Mouse (Mus musculus) liver, adult (tissue): ENCODE measurements around the gene Pigk.

ENCODE experiments used
- GATA4 ChIP-seq: IDR thresholded peaks from 2 replicates; pipeline ENCODE4 v1.6.1; 2014; ENCODE audit warnings: mild to moderate bottlenecking, low read length; ENCODE audit not compliant: insufficient replicate concordance

Gene Pigk

DNA sequence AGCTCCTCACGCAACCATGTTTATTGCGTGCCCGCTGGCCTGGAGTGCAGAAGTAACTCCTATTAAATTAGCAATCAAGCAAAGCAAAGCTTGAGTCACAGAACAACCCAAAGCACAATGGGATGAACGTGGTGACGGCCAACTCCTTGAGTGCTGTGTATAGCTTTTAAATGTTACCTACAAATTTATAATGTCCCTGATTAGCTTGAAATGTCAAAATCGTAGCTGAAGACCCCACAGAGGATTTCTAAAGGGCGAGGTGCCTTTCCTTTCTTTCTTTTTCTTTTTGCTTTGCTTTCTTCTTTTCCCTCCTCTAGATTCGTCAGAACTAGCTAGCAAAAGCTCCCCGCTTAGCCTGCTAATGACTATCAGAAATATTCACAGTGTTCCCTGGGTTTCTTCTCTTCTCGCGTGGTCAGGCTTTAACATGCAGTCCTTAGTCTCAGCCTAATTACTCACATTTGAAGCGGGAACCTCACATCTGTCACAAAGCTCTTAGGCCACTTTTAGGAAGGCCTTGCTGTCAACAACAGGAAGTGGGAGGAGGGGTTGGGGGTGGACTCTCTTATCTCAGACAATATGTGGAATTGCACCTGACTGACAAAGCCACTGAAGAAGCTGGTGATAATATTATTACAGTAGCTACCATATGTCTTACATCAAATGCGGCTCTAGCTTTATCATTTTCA lies 214.5 kb downstream of the Pigk start:
- no peak for TF ChIP-seq GATA4

DNA sequence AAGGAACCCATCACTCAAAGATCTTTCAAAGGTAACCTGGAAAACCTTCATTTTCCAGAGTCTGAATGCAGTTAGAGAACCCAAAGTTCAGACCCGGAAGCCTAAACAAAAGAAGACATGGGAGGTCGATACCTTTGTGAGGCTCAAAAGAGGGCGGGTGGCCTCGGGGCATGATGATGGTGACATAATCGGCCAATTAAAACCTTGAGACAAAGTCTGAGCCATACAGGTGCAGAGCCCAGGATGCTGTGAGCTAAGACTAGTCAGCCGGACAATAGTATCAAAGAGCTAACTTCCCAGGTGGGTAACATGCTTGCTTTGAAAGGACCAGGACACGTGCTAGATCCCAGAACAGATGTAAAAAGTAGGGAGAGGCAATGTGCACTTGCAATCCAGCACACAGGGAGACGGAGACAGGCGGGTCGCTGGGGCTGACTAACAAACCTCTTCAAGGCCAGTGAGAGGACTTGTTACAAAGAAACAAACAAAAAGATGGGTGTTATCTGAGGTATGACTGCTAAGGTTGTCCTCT lies 215.4 kb downstream of the Pigk start:
- TF ChIP-seq GATA4 = no peak

DNA sequence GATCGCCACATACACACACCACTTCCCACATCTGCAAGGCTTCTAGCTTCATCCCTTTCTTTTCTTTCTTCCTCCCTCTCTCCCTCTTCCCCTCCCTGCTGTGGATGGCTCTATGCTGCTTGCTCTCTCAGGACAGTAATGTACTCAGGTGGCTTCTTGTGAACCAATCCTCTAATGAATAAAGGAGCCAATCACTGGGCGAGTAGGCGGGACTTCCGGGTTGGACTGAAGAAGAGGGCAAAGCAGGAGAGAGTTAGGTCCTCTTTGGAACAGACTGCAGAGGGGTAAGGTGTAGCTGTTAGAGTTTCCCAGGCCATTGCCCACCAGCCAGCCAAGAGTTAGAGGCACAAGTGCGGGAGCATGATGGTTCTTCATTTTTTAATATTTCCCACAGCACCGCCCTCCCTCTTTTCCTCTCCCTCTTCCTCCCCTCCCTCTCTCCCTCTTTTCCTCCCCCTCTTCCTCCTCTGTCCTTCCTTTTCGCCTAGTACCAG lies 215.9 kb downstream of the Pigk start:
- TF ChIP-seq GATA4 = no peak

- no peak for TF ChIP-seq GATA4
Measured at GRCm38 (mm10) chr3:152931354-152931753, 217.5 kb downstream of the Pigk start.

DNA sequence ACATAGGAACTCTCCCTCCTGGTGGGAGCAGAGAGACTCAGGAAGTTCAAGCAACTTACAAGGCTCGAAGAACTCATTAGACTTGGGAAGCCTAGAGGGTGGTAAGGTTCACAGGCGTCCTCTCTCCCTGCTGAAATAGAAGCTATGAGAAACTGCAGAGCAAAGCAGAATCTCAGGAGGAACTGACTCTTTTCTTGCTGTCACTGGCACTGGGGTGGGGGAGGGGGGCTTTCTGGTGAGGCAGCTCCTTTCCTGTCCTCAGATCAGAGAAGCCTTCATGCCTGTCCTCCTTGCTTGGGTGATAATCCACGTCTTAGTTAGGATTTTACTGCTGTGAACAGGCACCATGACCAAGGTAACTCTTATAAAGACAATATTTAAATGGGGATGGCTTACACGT lies 218.2 kb downstream of the Pigk start:
- no peak for TF ChIP-seq GATA4

GRCm38 (mm10) chr3:152932544-152932943 lies 218.6 kb downstream of the Pigk start:
- TF ChIP-seq GATA4 = no peak

DNA sequence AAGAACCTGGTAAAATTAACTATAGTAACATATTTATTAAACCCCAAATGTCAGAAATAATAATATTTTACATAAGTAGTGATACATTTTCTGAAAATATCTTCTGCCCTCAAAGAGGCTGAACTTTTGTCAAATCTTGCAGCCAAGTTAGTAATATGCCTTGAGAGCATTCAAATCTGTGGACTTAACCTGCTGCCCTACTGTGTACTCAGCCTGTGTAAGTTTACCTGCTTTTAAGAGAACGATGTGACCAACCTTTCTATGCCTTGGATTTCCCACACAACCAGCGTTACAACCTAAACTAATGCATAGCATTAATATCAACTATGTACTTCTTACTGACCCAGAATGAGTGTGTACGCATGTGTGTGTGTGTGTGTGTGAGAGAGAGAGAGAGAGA lies 219.8 kb downstream of the Pigk start:
- TF ChIP-seq GATA4 = no peak

- no peak for TF ChIP-seq GATA4
Measured at GRCm38 (mm10) chr3:152936313-152936712, 222.4 kb downstream of the Pigk start.

GRCm38 (mm10) chr3:152941671-152942070 lies 227.8 kb downstream of the Pigk start:
- TF ChIP-seq GATA4 = no peak

GRCm38 (mm10) chr3:152942985-152943384 lies 229.1 kb downstream of the Pigk start:
- TF ChIP-seq GATA4 = no peak

- no peak for TF ChIP-seq GATA4
Measured at GRCm38 (mm10) chr3:152944766-152945165, 230.9 kb downstream of the Pigk start.

DNA sequence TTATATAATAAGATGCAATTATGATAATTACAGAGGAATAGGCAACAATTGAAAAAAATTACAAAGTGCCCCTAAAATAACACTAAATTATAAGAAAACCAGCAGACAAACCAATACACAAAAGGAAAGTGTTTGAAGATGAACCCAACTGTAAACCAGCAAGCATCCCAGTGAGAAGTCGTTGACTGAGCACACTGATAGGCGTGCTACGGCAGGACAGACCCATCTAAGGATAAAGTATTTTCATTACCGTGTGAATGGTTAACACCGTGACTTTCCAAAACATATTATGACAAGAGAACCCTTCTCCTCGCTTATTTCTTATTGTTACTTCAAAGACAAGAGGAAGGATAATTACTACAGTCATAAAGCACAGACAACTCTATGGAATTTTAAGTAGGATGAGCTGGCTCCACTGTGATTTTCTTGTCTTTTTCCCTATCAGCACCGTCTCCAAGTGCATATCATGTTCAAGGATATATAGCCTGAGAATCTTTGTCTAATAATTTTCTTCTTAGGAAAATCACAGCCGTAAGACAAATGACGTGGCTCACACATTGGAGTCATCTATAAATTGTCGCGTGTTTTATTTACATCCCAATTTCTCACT lies 233.2 kb downstream of the Pigk start:
- no peak for TF ChIP-seq GATA4

DNA sequence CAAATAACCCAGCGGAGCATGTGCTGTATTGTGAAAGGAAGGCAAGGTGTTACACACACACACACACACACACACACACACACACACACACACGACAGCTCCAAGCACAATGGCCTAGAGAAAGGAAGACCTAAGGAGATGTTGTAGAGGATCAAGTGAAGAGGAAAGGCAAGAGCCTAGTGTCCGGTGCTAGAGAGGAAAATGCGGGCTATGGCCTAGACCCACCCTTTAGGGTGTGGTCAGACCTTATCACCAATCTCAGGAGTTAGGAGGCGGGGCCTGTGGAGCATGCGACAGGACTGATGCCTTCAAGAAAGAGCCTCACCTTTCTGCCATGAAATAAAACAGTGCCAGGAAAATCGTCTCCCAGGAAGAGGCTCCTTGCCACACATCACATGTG lies 234.7 kb downstream of the Pigk start:
- TF ChIP-seq GATA4 = no peak

- no peak for TF ChIP-seq GATA4
Measured at GRCm38 (mm10) chr3:152949233-152949777, 235.4 kb downstream of the Pigk start.

DNA sequence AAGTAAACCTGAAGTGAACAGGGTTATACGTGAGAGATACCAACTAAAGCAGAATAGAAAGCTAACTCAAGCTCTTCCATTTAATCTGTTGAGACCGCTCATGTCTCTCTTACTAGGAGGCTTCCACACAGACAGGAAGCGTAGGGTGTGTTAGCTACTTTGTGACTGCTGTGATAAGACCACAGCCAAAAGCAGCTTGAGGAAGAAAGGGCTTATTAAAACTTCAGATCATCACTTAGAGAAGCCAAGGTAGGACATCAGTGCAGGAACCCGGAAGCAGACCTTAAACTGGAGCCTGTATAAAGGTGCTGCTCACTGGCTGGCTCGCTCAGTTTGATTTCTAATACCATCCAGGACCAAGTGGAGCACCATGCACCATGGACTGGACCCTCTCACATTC lies 236.4 kb downstream of the Pigk start:
- no peak for TF ChIP-seq GATA4

DNA sequence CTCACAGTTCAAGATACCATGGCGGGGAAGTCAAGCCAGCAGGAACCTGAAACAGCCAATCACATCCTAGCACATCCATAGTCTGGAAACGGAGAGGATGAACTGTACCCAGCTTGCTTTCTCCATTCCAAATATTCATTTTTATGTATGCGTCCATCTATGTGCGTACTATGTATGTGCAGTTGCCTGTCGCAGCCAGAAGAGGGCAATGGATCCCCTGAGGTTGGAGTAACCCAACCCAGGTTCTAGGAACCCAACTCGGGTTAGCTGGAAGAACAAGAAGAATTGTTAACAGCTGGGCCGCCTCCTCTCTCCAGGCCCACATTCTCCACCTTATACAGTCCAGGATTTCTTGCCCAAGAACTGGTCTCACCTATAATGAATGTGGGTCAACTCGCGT lies 237.0 kb downstream of the Pigk start:
- no peak for TF ChIP-seq GATA4

- TF ChIP-seq GATA4 = no peak
Measured at GRCm38 (mm10) chr3:152951634-152952545, 238.0 kb downstream of the Pigk start.
